Mouse (Mus musculus): Measurements from ENCODE around the gene Agrp. TPM values are rescaled to one million over a fixed set of nuclear protein-coding genes. Genes with fewer than 3 reads are reported as not detected.

The Agrp gene
- polyA plus RNA-seq, 2 experiments = 1.0 to 2.5 TPM

DNA sequence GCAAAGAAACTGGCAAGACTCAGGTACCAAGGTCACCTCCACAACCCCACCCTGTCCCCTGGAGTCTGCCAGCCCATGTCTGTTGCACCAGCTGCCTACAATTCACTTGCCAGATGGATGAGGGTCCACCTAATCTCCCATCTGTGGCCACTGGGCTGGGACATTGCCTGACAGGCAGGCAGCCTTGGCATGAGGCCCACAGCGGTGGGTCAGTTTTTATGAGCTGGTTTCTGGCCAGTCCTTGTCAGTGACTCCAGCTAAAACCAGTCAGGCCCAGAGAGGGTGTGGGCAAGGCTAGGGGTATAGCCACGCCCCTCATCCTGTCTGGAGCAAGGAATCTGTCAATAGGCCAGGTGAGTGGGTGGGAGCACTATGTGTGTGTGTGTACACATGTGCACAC lies 110.1 kb downstream of the Agrp start:
- 69% methylated on average over 2 of the region's 2 CpGs for WGBS
- H3K36me3 ChIP-seq (ENCODE audit: control insufficient read depth, insufficient read depth, low read length) = peaks cover 37% of the 10 kb centered on the region
- no peak for DNase-seq (ENCODE audit: low spot score)

DNA sequence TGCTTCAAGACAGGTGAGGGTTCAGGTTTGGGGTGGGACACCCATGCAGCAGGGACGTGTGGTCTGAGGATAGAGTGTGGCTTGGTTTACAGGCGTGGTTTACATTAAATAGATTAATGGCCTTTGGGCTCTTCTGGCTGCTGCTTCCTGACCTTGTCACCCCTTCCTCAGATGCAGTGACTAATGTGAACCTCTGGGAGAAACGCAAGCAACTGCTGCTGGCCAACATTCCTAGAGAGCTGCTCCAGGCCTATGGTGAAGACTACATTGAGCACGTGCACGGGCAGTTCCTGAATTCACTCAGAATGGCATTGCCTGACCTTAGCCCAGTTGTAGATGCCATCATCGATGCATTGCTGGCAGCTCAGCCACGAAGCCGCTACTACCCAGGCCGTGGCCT lies 114.3 kb downstream of the Agrp start:
- ATAC-seq (ENCODE audit: low FRiP score, low read depth) = no peak
- Histone ChIP-seq H3K36me3 (ENCODE audit: control insufficient read depth, insufficient read depth, low read length) (peaks cover 28% of the 10 kb centered on the region), H3K27me3 (ENCODE audit: control insufficient read depth, insufficient read depth, low read length) (no peaks in the 10 kb centered on the region), H3K9ac (ENCODE audit: low read depth, low read length, severe bottlenecking) (no peak overlapping the region), H3K4me1 (ENCODE audit: control insufficient read depth, insufficient read depth, low read length) (peaks cover 24% of the 10 kb centered on the region), H3K4me2 (replicated peaks; ENCODE audit: low read depth, low read length, severe bottlenecking) (no peak overlapping the region), H3K9me3 (ENCODE audit: control insufficient read depth, low read length) (no peaks in the 10 kb centered on the region), H3K4me3 (replicated peaks; ENCODE audit: low read length) (no peak overlapping the region), H3K27ac (replicated peaks; ENCODE audit: low read depth, low read length) (no peak overlapping the region)
- no peak for TF ChIP-seq POLR2A (IDR thresholded peaks at IDR 0.05; ENCODE audit: borderline replicate concordance, extremely low read depth, insufficient read depth, insufficient read length)
- 58% methylated on average over 9 of the region's 9 CpGs for WGBS
- no peak for DNase-seq (ENCODE audit: low spot score)

More for the DNA sequence above, 110.1 kb downstream of the Agrp start:
- H3K27me3 ChIP-seq (ENCODE audit: control insufficient read depth, insufficient read depth, low read length) = no peaks in the 10 kb centered on the region
- no peak overlapping the region for H3K4me3 ChIP-seq (replicated peaks; ENCODE audit: low read length)
- H3K27ac ChIP-seq (replicated peaks; ENCODE audit: low read depth, low read length) = no peak overlapping the region
- no peak overlapping the region for H3K9ac ChIP-seq (ENCODE audit: low read depth, low read length, severe bottlenecking)
- H3K4me2 ChIP-seq (replicated peaks; ENCODE audit: low read depth, low read length, severe bottlenecking) = no peak overlapping the region
- no peaks in the 10 kb centered on the region for H3K4me1 ChIP-seq (ENCODE audit: control insufficient read depth, insufficient read depth, low read length)
- H3K9me3 ChIP-seq (ENCODE audit: control insufficient read depth, low read length) = no peaks in the 10 kb centered on the region
- no peak for TF ChIP-seq POLR2A (IDR thresholded peaks at IDR 0.05; ENCODE audit: borderline replicate concordance, extremely low read depth, insufficient read depth, insufficient read length)
- no peak for ATAC-seq (ENCODE audit: low FRiP score, low read depth)

- 69% methylated on average over 21 of the region's 21 CpGs for WGBS
- no peak overlapping the region for H3K4me3 ChIP-seq (replicated peaks; ENCODE audit: low read length)
These were observed 115.0 kb downstream of the Agrp start for GRCm38 (mm10) chr8:105521995-105522769.

GRCm38 (mm10) chr8:105521061-105521460 lies 116.1 kb downstream of the Agrp start:
- DNase-seq (ENCODE audit: low spot score) (no peak), ATAC-seq (ENCODE audit: low FRiP score, low read depth) (no peak)
- Histone ChIP-seq H3K36me3 (ENCODE audit: control insufficient read depth, insufficient read depth, low read length) (peaks cover 28% of the 10 kb centered on the region), H3K4me3 (replicated peaks; ENCODE audit: low read length) (no peak overlapping the region), H3K9me3 (ENCODE audit: control insufficient read depth, low read length) (no peaks in the 10 kb centered on the region), H3K27me3 (ENCODE audit: control insufficient read depth, insufficient read depth, low read length) (no peaks in the 10 kb centered on the region), H3K4me2 (replicated peaks; ENCODE audit: low read depth, low read length, severe bottlenecking) (no peak overlapping the region), H3K9ac (ENCODE audit: low read depth, low read length, severe bottlenecking) (no peak overlapping the region; the same call in 1 of the 2 replicates), H3K27ac (replicated peaks; ENCODE audit: low read depth, low read length) (no peak overlapping the region), H3K4me1 (ENCODE audit: control insufficient read depth, insufficient read depth, low read length) (peaks cover 33% of the 10 kb centered on the region)
- WGBS = 0% methylated on average over 3 of the region's 3 CpGs
- no peak for TF ChIP-seq POLR2A (IDR thresholded peaks at IDR 0.05; ENCODE audit: borderline replicate concordance, extremely low read depth, insufficient read depth, insufficient read length)

More at GRCm38 (mm10) chr8:105521995-105522769, 115.0 kb downstream of the Agrp start:
- Histone ChIP-seq H3K4me1 (ENCODE audit: control insufficient read depth, insufficient read depth, low read length) (peaks cover 28% of the 10 kb centered on the region), H3K4me2 (replicated peaks; ENCODE audit: low read depth, low read length, severe bottlenecking) (no peak overlapping the region), H3K9me3 (ENCODE audit: control insufficient read depth, low read length) (no peaks in the 10 kb centered on the region), H3K36me3 (ENCODE audit: control insufficient read depth, insufficient read depth, low read length) (peaks cover 28% of the 10 kb centered on the region), H3K27ac (replicated peaks; ENCODE audit: low read depth, low read length) (no peak overlapping the region), H3K9ac (ENCODE audit: low read depth, low read length, severe bottlenecking) (no peak overlapping the region), H3K27me3 (ENCODE audit: control insufficient read depth, insufficient read depth, low read length) (no peaks in the 10 kb centered on the region)
- no peak for ATAC-seq (ENCODE audit: low FRiP score, low read depth)
- no peak for DNase-seq (ENCODE audit: low spot score)
- no peak for TF ChIP-seq POLR2A (IDR thresholded peaks at IDR 0.05; ENCODE audit: borderline replicate concordance, extremely low read depth, insufficient read depth, insufficient read length)

DNA sequence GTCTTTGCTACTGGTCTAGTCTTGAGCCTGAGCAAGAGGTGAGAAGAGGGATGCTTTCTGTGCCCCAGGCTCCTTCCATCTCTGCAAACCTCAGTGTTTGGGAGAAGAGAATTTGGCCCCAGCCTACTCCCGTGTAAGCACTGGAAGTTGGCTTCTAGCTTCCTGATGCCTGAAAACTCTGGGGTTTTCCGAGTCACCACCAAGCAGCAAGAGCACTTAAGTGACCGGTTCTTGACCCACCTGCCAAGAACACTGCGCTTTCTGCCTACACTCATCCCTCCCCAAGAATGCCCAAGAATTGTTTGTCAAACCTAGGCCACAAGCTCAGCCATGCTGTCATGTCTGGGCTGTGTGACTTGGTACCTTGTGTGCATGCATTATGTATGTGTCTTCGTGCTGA lies 116.7 kb downstream of the Agrp start:
- no peak overlapping the region for H3K27ac ChIP-seq (replicated peaks; ENCODE audit: low read depth, low read length)
- peaks cover 34% of the 10 kb centered on the region for H3K4me1 ChIP-seq (ENCODE audit: control insufficient read depth, insufficient read depth, low read length)
- ATAC-seq (ENCODE audit: low FRiP score, low read depth) = no peak
- no peaks in the 10 kb centered on the region for H3K27me3 ChIP-seq (ENCODE audit: control insufficient read depth, insufficient read depth, low read length)
- DNase-seq (ENCODE audit: low spot score) = no peak
- no peaks in the 10 kb centered on the region for H3K9me3 ChIP-seq (ENCODE audit: control insufficient read depth, low read length)
- no peak for TF ChIP-seq POLR2A (IDR thresholded peaks at IDR 0.05; ENCODE audit: borderline replicate concordance, extremely low read depth, insufficient read depth, insufficient read length)
- no peak overlapping the region for H3K4me3 ChIP-seq (replicated peaks; ENCODE audit: low read length)
- peaks cover 28% of the 10 kb centered on the region for H3K36me3 ChIP-seq (ENCODE audit: control insufficient read depth, insufficient read depth, low read length)
- WGBS = 31% methylated on average over 5 of the region's 5 CpGs
- no peak overlapping the region for H3K9ac ChIP-seq (ENCODE audit: low read depth, low read length, severe bottlenecking)
- no peak overlapping the region for H3K4me2 ChIP-seq (replicated peaks; ENCODE audit: low read depth, low read length, severe bottlenecking)

Measured in limb, embryonic 14.5 days (tissue).